Mouse (Mus musculus): ENCODE measurements around the gene Fam76a.

The Fam76a gene

DNA sequence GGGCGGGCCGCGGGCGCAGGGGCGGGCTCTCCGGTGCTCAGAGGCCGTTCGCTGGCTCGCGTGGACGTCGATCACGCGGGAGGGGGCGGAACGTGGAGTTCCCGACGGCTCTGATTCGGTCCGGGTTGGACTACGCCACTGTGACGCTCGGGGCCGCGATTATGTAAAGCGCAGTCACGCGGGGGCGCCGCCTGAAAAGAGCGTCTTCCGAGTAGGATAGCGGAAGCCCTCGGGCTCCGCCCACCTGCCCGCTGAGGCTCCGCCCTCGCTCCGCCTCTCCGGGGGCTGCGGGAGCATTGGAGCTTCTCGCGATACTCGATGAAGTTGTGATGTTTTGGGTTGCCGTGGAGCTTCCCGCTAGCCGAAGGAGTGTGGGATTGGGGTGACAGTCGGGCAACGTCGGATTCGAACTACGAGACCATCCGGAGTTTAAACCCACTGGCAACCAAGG is at the start of gene Fam76a:
TSS of gene Fam76a (minus strand) at position 1 of the 451 bp plus-strand sequence.
- DNase-seq (ENCODE audit: low read depth, low spot score): peak; percentile 100

DNA sequence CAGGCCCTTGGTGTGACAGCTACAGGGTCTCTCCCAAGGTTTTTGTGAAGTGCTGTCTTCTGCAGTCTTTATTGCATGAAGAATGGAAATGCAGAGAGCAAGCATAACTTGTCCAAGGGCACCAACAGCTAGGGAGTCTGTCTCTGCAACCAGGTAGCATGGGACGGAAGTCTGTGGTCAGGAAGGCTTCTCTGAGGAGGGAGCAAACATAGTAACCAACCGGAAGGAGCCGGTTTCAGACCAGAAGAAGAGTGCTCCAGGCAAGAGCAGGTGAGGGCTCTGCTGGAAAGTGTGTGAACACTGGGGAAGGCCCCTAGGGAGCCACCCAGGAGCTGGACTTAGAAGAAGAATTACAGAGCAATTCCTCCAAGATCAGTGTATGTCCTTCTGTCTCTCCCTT is 49.7 kb upstream of the Fam76a start:
- DNase-seq (ENCODE audit: low read depth, low spot score): no peak

DNA sequence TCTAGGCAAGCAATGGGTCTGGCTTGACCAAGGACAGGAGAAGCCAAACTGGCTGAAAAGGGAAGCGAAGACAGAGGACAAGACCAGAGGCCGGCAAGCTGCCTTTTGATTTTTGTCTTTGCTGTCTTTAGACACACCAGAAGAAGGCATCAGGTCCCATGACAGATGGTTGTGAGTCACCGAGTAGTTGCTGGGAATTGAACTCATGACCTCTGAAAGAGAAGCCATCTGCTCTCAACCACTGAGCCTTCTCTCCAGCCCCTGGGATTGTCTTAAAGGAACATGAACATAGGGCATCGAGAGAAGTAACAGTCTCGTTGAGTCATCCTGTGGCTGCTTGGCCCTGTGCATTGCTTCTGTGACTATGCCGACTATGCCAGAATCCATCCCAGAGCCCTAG is 49.2 kb upstream of the Fam76a start:
- no peak for DNase-seq (ENCODE audit: low read depth, low spot score)

DNA sequence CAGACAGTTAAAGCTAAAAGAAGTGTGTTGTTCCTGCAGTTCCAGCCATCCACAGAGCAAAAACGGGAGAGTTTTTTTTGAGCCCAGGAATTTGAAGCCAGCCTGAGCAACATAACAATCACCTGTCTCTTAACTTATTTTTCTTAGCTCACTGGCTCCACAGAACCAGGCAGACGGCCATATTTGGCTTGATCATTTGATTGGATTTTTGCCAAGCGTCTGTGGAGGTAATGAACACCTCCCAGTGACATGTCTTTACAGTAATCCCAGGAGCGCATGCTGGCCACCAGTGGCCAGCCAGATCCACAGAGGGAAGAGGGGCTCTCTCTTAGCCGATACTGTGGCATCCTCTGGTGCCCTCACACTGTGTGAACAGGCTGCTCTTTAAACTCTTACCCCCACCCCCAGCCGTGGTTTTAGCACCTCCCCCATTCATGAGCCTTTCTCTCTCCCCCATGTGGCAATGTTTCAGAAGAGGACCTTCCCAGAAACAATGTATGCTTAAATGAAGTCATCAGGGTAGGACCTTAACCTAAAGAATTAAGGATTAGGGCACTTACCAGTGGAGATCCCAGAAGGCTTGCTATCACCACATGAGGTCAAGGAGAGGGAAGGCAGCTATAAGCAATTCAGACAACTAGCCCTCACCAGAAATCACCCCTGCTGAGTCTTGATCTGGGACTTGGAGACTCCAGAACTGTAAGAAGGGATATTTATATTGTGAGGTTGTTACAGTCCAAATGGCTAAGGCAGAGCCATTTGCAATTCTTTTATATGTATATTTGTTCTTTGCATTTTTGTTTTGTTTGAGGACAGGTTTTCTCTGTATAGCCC is 46.0 kb upstream of the Fam76a start:
- DNase-seq (ENCODE audit: low read depth, low spot score): no peak

DNA sequence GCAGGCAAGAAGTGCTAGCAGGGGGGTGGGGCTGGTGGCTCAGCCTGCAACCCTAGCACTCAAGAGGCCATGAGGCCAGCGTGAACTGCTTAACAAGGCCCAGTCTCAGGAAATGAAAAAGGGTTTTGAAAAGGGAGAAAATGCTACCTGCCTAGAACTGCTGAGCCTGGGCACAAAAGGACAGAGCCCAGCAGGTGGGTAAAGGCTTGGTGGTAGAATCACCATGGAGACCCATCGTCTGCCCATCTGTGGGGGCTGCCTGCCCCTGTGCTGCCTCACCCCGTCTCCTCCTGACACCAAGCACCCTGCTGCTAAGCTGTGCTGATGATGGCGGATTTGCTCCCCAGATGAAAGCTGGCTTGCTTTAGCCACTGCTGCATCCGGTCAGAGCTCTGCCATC is 42.1 kb upstream of the Fam76a start:
- DNase-seq (ENCODE audit: low read depth, low spot score): no peak

DNA sequence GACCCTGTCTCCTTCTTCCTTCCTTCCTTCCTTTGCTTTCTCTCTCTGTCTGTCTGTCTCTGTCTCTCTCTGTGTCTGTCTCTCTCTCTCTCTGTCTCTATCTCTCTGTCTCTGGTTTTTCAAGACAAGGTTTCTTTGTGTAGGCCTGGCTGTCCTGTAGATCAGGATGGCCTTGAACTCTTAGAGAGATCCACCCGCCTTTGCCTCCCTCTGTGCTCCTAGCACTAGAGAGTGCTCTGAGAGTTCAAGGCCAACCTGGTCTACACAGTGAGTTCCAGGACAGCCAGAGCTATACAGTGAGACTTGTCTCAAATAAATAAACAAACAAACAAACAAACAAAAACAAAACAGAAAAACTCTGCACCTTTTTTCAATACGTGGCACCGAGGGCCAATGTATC is 41.7 kb upstream of the Fam76a start:
- DNase-seq (ENCODE audit: low read depth, low spot score): no peak

DNA sequence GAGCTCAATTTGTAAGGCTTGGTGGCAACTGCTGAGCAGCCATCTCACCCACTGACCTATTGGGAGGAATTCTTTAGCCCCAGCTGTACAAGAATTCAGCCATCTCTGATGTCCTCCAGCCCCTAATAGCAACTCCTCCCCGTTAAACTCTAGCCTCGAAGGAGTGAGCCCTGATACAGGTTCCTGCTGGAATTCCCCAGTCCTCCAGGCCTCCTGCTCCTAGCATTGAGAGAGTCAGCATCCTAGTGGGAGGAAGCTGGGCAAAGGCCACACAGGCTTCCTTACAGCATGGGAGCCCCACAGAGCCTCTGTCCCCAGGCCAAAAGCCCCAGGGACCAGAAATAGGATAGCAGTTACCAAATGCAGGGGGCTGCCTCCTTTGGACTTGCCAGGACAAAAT is 41.1 kb upstream of the Fam76a start:
- DNase-seq (ENCODE audit: low read depth, low spot score): no peak

DNA sequence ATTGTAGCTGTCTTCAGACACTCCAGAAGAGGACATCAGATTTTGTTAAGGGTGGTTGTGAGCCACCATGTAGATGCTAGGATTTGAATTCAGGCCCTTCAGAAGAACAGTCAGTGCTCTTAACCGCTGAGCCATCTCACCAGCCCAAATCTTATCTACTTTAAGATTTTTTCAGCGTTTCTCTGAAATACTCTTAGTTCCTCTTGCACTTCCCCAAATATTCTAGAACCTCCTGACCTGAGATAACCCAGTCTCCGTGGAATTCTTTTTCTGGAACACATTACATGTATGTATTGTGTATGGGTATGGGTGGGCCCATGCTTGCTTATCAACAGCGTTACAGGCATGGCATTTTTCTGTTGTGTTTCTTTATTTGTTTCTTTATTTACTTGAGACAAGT is 40.3 kb upstream of the Fam76a start:
- no peak for DNase-seq (ENCODE audit: low read depth, low spot score)

DNA sequence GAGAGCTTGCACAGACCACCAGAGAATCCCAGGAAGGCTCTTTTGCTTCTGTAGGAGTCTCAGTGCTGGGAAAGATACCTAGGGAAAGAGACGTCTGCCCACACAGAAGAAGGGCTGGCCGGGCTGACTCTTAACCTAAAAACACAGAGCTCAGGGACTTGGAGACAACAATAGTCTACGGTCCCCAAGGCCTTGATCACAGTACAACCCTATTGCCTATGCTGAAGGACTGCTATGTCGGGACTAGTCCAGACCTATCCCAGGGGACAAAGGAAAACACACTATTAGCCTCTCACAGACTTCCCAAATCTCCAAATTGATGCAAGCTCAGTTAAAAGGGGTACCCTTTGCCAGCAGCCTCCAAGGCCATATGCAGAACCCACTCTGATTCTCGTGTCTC is 39.5 kb upstream of the Fam76a start:
- no peak for DNase-seq (ENCODE audit: low read depth, low spot score)

DNA sequence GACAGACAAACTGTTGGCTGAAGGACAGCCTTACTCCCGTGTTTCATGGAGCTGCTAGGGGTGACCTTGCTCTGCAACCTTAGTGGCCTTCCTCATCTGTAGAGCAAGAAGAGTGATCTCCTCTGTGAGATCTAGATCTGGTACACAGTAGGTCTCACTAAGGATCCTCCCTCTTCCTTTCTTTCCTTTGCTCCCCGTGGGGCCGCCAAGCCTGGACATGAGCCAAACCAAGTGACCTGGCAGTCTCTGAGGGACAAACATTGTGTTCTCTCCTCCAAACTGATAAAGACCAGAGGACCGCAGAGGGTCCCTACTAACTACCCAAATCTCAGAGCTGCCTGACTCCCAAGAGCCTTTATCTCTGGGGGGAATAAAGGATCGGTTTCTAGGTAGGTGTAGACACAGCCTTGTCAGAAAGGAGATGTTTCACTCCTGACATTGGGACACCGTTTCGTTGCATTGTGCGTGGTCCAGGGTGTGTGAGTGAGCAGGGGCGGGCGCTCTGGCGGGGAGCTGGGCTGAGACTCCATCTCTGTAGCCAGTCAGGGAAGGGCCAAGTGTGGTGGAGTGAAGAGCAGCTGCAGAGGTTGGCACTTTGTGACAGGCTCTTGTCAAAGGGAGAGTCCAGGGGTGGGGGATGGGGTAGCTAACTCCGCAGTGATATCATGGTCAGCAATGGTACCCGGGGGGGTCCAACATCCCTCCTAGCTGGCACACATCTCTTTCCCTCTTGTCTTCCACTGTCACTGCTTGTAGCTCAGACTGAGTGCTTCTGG is 38.7 kb upstream of the Fam76a start:
- DNase-seq (ENCODE audit: low read depth, low spot score): no peak

DNA sequence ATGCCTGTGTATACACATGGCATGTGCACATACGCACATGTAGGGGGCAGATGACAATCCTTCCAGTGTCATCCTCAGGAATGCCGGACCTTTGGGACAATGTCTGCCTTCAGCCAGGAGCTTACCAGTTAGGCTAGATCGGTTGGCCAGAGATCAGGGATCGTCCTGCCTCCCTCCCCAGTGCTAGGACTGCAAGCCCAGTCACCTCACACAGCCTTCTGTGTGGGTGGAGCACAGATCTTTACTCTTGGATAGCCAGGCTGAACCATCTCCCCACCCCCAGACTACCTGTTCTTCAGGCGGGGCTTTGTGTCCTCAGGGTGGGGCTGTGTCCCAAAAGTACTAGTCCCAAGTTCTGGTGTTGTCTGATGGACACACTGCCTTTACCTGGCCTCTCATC is 38.0 kb upstream of the Fam76a start:
- DNase-seq (ENCODE audit: low read depth, low spot score): no peak

DNA sequence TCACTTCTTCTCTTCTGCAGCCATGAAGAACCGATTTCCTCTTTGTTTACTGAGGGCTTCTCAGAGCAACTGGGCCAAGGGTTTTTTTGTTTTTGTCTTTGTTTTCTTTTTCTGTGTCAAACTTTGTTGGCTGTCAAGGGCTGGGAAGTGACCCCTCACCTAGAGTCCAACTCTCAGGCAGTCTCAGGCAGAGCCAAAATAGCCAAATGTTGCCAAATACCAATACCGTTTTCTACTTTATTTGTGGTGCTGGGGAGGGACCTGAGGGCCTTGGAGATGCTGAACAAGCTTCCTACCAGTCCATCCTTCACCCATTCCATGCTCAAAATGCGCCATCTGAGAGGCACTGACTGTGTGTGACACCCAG is 37.3 kb upstream of the Fam76a start:
- DNase-seq (ENCODE audit: low read depth, low spot score): no peak

DNA sequence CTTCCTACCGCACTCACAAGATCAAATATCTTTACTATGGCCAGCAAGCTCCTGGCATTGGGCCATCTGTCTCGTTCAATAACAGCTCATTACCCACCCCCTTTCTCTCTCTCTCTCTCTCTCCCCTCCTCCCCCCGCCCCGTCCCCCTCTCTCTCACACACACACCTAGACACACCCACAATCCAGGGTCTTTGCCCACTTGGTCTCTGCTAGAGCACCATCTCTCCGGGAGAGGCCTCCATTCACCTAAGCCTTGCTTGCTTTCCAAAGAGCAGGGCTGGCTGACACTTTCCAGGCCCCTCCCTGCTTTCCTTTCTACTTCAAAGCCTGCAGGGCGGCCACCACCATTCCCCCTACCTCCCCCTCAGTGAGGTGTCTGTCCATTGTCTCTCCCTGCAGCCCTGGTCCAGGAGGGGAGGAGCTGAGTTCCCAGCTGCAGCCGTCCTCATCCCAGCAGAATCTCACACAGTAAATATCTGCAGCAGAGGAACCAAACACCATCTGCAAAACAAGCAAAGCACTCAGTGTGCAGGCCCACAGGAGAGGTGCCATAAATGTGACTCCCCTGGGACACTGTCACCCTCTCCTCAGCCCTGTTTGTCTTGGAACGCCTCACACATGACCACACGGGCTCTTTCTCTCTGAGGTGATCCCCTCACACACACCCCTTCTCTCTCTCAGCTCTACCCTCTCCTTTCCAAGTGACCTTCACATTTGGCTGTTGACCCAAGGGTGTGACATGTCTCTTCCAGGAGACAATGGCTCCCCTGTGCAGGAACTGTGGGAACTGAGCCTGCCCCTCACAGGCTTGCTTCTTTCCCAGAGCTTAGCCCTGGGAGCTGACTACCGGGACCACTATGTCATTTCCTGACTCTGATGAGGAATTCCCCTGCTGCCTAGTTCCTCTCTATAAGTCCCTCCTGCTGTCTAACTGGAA is 36.7 kb upstream of the Fam76a start:
- peak; percentile 55 for DNase-seq (ENCODE audit: low read depth, low spot score)

DNA sequence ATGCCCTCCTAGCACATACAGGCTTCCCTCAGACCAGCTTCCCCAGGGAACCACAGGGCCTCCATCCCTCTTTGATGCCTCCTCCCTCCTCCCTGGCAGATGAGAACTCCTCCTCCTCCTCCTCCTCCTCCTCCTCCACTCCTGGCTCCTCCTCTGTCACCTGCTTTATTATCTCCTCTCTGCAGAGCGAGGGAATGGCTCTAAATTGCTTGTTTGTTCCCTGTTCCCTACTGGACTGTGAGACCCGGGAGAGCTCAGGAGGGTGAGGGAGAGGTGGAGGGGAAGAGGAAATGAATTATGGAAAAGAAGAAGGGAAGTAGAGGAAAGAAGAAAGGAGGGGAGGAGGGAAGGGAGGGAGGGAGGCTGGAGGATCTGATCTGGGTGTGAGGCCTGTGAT is 33.0 kb upstream of the Fam76a start:
- no peak for DNase-seq (ENCODE audit: low read depth, low spot score)

DNA sequence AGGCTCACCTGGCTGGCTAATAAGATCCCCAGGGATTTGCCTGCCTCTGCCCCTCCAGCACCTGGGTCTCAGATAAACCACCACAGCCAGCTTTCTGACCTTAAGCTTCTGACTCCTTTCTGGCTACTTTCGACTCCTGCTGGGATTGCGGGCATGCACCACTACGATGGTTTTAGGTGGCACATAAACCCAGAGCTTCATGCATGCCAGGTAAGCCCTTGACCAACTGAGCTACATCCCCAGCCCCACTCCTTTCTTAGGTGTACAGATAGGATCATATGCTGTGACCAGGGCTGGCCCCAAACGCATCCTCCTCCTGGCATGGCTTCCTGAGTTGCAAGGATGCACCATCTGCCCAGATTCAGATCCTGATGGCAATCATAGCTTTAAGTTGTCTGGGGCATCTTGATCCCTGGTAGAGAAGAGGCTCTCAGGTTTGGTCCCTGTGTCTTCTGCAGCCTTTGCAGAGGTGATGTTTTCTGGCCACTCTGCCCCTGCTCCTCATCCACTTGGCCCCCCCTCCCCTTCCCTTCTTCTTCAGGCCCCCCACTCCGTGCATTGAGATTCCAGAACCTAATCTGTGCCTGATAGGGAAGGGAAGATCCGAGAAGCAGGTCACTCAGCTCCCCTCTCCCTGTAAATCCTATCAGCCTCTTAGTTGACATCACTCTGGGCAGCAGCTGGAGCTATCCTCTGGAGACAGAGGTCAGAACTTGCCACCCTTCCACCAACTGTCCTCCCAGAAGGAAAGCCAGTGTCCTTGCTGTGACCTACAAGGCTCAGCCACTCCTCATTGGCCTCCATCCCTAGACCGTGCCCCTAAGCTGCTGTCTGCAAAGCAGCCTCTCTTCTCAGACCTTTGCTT is 32.4 kb upstream of the Fam76a start:
- no peak for DNase-seq (ENCODE audit: low read depth, low spot score)

DNA sequence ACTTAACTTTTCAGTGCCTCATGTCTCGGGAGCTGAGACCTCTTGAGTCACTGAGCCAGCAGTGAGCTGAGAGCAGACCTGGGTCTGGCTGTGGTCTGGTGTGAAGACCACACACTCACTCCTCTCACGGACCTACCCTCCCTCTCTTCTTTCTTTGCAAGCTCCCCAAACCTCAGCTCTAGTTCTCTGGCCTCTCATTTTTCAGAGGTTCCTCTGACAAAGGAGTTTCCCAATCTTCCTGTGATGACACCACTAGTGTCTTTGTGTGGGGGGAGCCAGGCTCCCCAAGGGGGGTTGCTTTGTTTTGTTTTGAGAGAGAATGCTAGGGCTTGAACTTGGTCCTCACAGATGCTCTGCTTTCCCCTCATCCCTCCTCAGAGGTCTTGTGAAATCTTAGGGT is 28.6 kb upstream of the Fam76a start:
- no peak for DNase-seq (ENCODE audit: low read depth, low spot score)

DNA sequence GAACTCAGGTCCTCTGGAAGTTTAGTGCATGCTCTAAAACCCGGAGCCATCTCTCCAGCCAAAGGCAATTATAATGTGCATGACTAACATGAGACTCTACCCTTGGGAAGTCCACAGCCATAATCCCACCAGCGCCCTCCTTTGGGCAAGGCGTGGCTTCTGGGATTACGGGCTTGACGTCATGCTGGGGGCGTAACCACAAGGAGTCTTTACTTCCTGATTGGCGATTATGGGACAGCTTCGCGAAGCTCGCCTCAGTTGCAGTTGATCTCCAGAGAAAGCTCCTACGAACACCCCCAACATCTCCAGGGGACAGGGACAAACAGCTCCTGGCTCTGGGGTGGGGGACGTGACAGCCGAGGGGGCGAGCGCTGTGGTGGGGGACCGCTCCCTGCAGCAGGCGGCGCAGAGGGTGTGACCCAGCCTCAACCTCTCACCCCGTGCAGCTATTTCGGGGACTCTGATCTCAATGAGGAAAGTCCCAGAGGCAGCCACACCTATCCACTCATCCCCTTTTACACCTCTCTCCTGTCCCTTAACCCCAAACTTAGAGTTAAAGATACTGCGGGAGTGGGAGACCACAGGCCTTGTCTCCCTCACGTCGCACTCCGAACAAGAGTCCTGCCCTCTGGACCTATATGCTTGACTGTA is 27.6 kb upstream of the Fam76a start:
- DNase-seq (ENCODE audit: low read depth, low spot score): no peak

DNA sequence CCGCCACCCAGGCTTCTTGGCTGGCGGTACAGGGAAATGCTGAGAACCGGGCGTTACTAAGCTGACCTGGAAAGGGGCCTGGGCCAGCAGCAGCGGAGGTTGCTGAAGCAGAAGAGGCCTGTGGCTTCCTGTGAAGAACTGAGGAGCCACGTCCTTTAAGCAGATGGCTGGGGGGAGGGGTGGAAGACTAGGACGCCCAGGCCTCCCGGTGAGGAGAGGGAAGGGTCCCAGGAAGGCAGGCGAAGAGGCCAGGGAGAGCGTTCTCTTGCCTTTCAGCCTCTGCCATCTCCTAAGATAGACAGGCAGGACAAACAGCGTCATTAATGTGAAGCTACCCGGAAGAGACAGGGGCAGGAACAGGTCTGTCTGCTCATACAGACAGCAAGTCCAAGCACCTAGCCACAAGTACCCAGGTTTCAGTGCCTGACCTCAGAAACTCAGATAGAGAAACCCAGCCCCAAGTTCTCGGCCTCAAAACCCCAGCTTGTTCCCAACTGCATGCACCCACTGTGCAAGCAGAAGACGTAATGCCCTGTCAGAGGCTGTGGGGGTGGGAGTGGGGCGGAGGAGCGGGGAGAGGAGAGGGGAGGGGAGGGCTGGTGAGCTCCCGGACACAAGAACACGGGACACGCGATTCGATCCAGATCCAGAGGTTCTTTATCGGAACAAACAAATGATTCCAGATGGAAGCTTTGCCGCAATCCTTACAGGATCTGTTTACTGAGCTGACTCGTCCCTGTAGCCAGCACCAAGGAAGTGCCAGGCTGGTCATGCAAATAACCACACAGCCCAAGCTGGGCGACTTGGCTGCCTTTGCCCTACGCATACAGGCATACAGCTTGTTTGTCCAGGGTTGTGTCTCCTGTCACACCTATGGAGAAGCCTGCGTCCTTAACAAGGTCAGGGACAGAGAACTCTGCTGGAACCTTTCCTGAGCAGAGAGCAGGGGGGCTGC is 24.0 kb upstream of the Fam76a start:
- peak; percentile 60 for DNase-seq (ENCODE audit: low read depth, low spot score)

All from skeletal muscle tissue, adult 2 months (tissue).